Mouse (Mus musculus): ENCODE data around the gene Ankrd11. TPM values are rescaled to one million over a fixed set of nuclear protein-coding genes. Genes with fewer than 3 reads are reported as not detected.

The Ankrd11 gene
- polyA plus RNA-seq, 1 experiment from 2014 or later = 84.6 TPM

GRCm38 (mm10) chr8:122992296-122992695, 49.8 kb downstream of the Ankrd11 start:
- peaks cover 2% of the 10 kb centered on the region; the same call in 1 of the 2 replicates for H3K36me3 ChIP-seq (ENCODE audit: control insufficient read depth, insufficient read depth, low read length)
- no peak overlapping the region for H3K9ac ChIP-seq (ENCODE audit: low read length)
- H3K27ac ChIP-seq (replicated peaks; ENCODE audit: low read depth, low read length) = no peak overlapping the region
- peaks cover 5% of the 10 kb centered on the region; the same call in 1 of the 2 replicates for H3K4me1 ChIP-seq (ENCODE audit: control insufficient read depth, insufficient read depth, low read length)
- no peak for ATAC-seq (ENCODE audit: insufficient number of reproducible peaks, low FRiP score, low TSS enrichment, low read depth)
- no peaks in the 10 kb centered on the region for H3K27me3 ChIP-seq (ENCODE audit: control insufficient read depth, insufficient read depth, low read length)
- no peak overlapping the region for H3K4me2 ChIP-seq (ENCODE audit: low read depth, severe bottlenecking)
- no peaks in the 10 kb centered on the region for H3K9me3 ChIP-seq (ENCODE audit: control insufficient read depth, low read length)
- H3K4me3 ChIP-seq (ENCODE audit: low read depth, low read length) = no peak overlapping the region
- WGBS = 82% methylated on average over 2 of the region's 2 CpGs
- no peak for DNase-seq (ENCODE audit: low spot score)

- DNase-seq (ENCODE audit: low spot score) (no peak), ATAC-seq (ENCODE audit: insufficient number of reproducible peaks, low FRiP score, low TSS enrichment, low read depth) (no peak)
- Histone ChIP-seq H3K4me2 (ENCODE audit: low read depth, severe bottlenecking) (no peak overlapping the region), H3K4me1 (ENCODE audit: control insufficient read depth, insufficient read depth, low read length) (peaks cover 5% of the 10 kb centered on the region; the same call in 1 of the 2 replicates), H3K9ac (ENCODE audit: low read length) (no peak overlapping the region), H3K27ac (replicated peaks; ENCODE audit: low read depth, low read length) (no peak overlapping the region), H3K36me3 (ENCODE audit: control insufficient read depth, insufficient read depth, low read length) (peaks cover 2% of the 10 kb centered on the region; the same call in 1 of the 2 replicates), H3K4me3 (ENCODE audit: low read depth, low read length) (no peak overlapping the region), H3K27me3 (ENCODE audit: control insufficient read depth, insufficient read depth, low read length) (no peaks in the 10 kb centered on the region), H3K9me3 (ENCODE audit: control insufficient read depth, low read length) (no peaks in the 10 kb centered on the region)
- WGBS = 85% methylated on average over 5 of the region's 5 CpGs
Measured at GRCm38 (mm10) chr8:122991368-122991767, 50.7 kb downstream of the Ankrd11 start.

- no peaks in the 10 kb centered on the region for H3K27me3 ChIP-seq (ENCODE audit: control insufficient read depth, insufficient read depth, low read length)
- H3K9ac ChIP-seq (ENCODE audit: low read length) = no peak overlapping the region
- ATAC-seq (ENCODE audit: insufficient number of reproducible peaks, low FRiP score, low TSS enrichment, low read depth) = no peak
- H3K4me3 ChIP-seq (ENCODE audit: low read depth, low read length) = no peak overlapping the region
- H3K27ac ChIP-seq (replicated peaks; ENCODE audit: low read depth, low read length) = no peak overlapping the region
- no peak for DNase-seq (ENCODE audit: low spot score)
- H3K4me1 ChIP-seq (ENCODE audit: control insufficient read depth, insufficient read depth, low read length) = peaks cover 5% of the 10 kb centered on the region; the same call in 1 of the 2 replicates
- WGBS = 95% methylated on average over 2 of the region's 2 CpGs
- peaks cover 2% of the 10 kb centered on the region; the same call in 1 of the 2 replicates for H3K36me3 ChIP-seq (ENCODE audit: control insufficient read depth, insufficient read depth, low read length)
- H3K4me2 ChIP-seq (ENCODE audit: low read depth, severe bottlenecking) = no peak overlapping the region
- no peaks in the 10 kb centered on the region for H3K9me3 ChIP-seq (ENCODE audit: control insufficient read depth, low read length)
Measured at GRCm38 (mm10) chr8:122989976-122990375, 52.1 kb downstream of the Ankrd11 start.

- Histone ChIP-seq H3K4me3 (ENCODE audit: low read depth, low read length) (no peak overlapping the region), H3K9me3 (ENCODE audit: control insufficient read depth, low read length) (no peaks in the 10 kb centered on the region), H3K4me2 (ENCODE audit: low read depth, severe bottlenecking) (no peak overlapping the region), H3K9ac (ENCODE audit: low read length) (no peak overlapping the region), H3K36me3 (ENCODE audit: control insufficient read depth, insufficient read depth, low read length) (peaks cover 2% of the 10 kb centered on the region; the same call in 1 of the 2 replicates), H3K4me1 (ENCODE audit: control insufficient read depth, insufficient read depth, low read length) (peaks cover 5% of the 10 kb centered on the region; the same call in 1 of the 2 replicates), H3K27me3 (ENCODE audit: control insufficient read depth, insufficient read depth, low read length) (no peaks in the 10 kb centered on the region), H3K27ac (replicated peaks; ENCODE audit: low read depth, low read length) (no peak overlapping the region)
- DNase-seq (ENCODE audit: low spot score) (no peak), ATAC-seq (ENCODE audit: insufficient number of reproducible peaks, low FRiP score, low TSS enrichment, low read depth) (no peak)
- 94% methylated on average over 3 of the region's 3 CpGs for WGBS
Measured at GRCm38 (mm10) chr8:122988955-122989354, 53.1 kb downstream of the Ankrd11 start.

- no peak for ATAC-seq (ENCODE audit: insufficient number of reproducible peaks, low FRiP score, low TSS enrichment, low read depth)
- no peak overlapping the region for H3K4me2 ChIP-seq (ENCODE audit: low read depth, severe bottlenecking)
Measured at GRCm38 (mm10) chr8:122987255-122987654, 54.8 kb downstream of the Ankrd11 start.

GRCm38 (mm10) chr8:122986501-122987184, 55.4 kb downstream of the Ankrd11 start:
- DNase-seq (ENCODE audit: low spot score) (no peak), ATAC-seq (ENCODE audit: insufficient number of reproducible peaks, low FRiP score, low TSS enrichment, low read depth) (no peak)
- Histone ChIP-seq H3K9me3 (ENCODE audit: control insufficient read depth, low read length) (no peaks in the 10 kb centered on the region), H3K27ac (replicated peaks; ENCODE audit: low read depth, low read length) (no peak overlapping the region), H3K4me3 (ENCODE audit: low read depth, low read length) (no peak overlapping the region), H3K4me1 (ENCODE audit: control insufficient read depth, insufficient read depth, low read length) (peaks cover 3% of the 10 kb centered on the region; the same call in 1 of the 2 replicates), H3K4me2 (ENCODE audit: low read depth, severe bottlenecking) (no peak overlapping the region), H3K9ac (ENCODE audit: low read length) (no peak overlapping the region), H3K36me3 (ENCODE audit: control insufficient read depth, insufficient read depth, low read length) (peaks cover 2% of the 10 kb centered on the region; the same call in 1 of the 2 replicates), H3K27me3 (ENCODE audit: control insufficient read depth, insufficient read depth, low read length) (no peaks in the 10 kb centered on the region)
- WGBS = 71% methylated on average over 8 of the region's 8 CpGs

More at GRCm38 (mm10) chr8:122987255-122987654, 54.8 kb downstream of the Ankrd11 start:
- Histone ChIP-seq H3K4me1 (ENCODE audit: control insufficient read depth, insufficient read depth, low read length) (peaks cover 5% of the 10 kb centered on the region; the same call in 1 of the 2 replicates), H3K9me3 (ENCODE audit: control insufficient read depth, low read length) (no peaks in the 10 kb centered on the region), H3K36me3 (ENCODE audit: control insufficient read depth, insufficient read depth, low read length) (peaks cover 2% of the 10 kb centered on the region; the same call in 1 of the 2 replicates), H3K27ac (replicated peaks; ENCODE audit: low read depth, low read length) (no peak overlapping the region), H3K27me3 (ENCODE audit: control insufficient read depth, insufficient read depth, low read length) (no peaks in the 10 kb centered on the region), H3K9ac (ENCODE audit: low read length) (no peak overlapping the region), H3K4me3 (ENCODE audit: low read depth, low read length) (no peak overlapping the region)
- DNase-seq (ENCODE audit: low spot score) = no peak
- WGBS = 61% methylated on average over 2 of the region's 2 CpGs

- no peak overlapping the region for H3K4me3 ChIP-seq (ENCODE audit: low read depth, low read length)
- H3K4me2 ChIP-seq (ENCODE audit: low read depth, severe bottlenecking) = no peak overlapping the region
- H3K9ac ChIP-seq (ENCODE audit: low read length) = no peak overlapping the region
- no peaks in the 10 kb centered on the region for H3K4me1 ChIP-seq (ENCODE audit: control insufficient read depth, insufficient read depth, low read length)
- no peak for ATAC-seq (ENCODE audit: insufficient number of reproducible peaks, low FRiP score, low TSS enrichment, low read depth)
- no peaks in the 10 kb centered on the region for H3K36me3 ChIP-seq (ENCODE audit: control insufficient read depth, insufficient read depth, low read length)
- H3K27ac ChIP-seq (replicated peaks; ENCODE audit: low read depth, low read length) = no peak overlapping the region
- no peaks in the 10 kb centered on the region for H3K9me3 ChIP-seq (ENCODE audit: control insufficient read depth, low read length)
- DNase-seq (ENCODE audit: low spot score) = no peak
- WGBS = 86% methylated on average over 3 of the region's 3 CpGs
- H3K27me3 ChIP-seq (ENCODE audit: control insufficient read depth, insufficient read depth, low read length) = no peaks in the 10 kb centered on the region
Measured at GRCm38 (mm10) chr8:122984175-122984574, 57.9 kb downstream of the Ankrd11 start.

- H3K9ac ChIP-seq (ENCODE audit: low read length) = no peak overlapping the region
- no peaks in the 10 kb centered on the region for H3K9me3 ChIP-seq (ENCODE audit: control insufficient read depth, low read length)
- H3K27ac ChIP-seq (replicated peaks; ENCODE audit: low read depth, low read length) = no peak overlapping the region
- H3K4me3 ChIP-seq (ENCODE audit: low read depth, low read length) = no peak overlapping the region
- H3K27me3 ChIP-seq (ENCODE audit: control insufficient read depth, insufficient read depth, low read length) = no peaks in the 10 kb centered on the region
- H3K4me2 ChIP-seq (ENCODE audit: low read depth, severe bottlenecking) = no peak overlapping the region
- no peaks in the 10 kb centered on the region for H3K4me1 ChIP-seq (ENCODE audit: control insufficient read depth, insufficient read depth, low read length)
- no peaks in the 10 kb centered on the region for H3K36me3 ChIP-seq (ENCODE audit: control insufficient read depth, insufficient read depth, low read length)
- ATAC-seq (ENCODE audit: insufficient number of reproducible peaks, low FRiP score, low TSS enrichment, low read depth) = no peak
- no peak for DNase-seq (ENCODE audit: low spot score)
- 93% methylated on average over 19 of the region's 19 CpGs for WGBS
Measured at GRCm38 (mm10) chr8:122983178-122983942, 58.7 kb downstream of the Ankrd11 start.

Data from limb, embryonic 11.5 days (tissue).